Mouse (Mus musculus) thymus, postnatal 4 days (tissue): ENCODE results near the gene Prg2.

Experiments
- DNase-seq: peaks from one replicate; pipeline ENCODE4 v3.0.0; 2021

Prg2 gene

GRCm38 (mm10) chr2:85033121-85033520, 52.9 kb downstream of the Prg2 start:
- no peak for DNase-seq
